ENCODE assay signal across 15 mouse cellular contexts in the genomic region with DNA sequence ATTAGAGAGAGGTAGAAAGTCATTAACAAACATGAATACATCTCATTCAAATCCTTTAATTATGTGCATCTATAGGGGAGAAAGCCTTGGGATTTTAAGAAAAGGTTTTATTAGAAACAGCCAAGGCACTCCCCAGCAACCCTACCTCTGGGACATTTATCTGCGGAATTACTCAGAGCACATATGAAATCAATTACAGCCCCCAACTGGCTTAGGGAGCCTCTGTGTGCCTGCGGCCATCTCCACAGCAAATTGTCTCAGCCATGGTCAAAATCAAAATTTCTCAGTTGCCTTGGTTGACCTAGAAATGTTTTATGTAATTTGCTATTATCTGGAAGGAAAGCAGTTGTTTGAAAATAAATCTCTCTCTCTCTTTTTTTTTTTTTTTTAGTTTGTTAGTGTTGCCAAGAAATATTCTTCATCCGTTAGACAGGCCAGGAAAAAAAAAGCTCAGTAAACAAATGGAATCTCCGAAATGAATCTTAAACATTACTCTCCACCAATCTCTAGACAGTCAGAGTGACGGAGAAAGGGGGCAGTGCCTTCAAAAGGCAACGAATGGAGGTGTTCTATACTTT.
A peak's percentile ranks its signal among the peaks of the same experiment; 100 is the strongest.
DNase-seq lines count a peak whose midpoint lies in the region; ATAC-seq lines count a peak whose summit lies in the region.
"Had no signal": no experiment of that assay in that cellular context is flagged by ENCODE, and none has a peak within 500 bp of the region (broad histone marks: within the 10 kb centered on the region; RNA-seq: fewer than 3 reads in every experiment).

No protein-coding gene starts in this region.

- no peak for ATAC-seq in kidney, embryonic 15.5 days (replicated peaks; ENCODE audit: low FRiP score)
- no peak for ATAC-seq in limb, embryonic 11.5 days (ENCODE audit: insufficient number of reproducible peaks, low FRiP score, low TSS enrichment, low read depth)
- ATAC-seq: forebrain, postnatal 0 days had no signal

- DNase-seq in cerebellum, adult 9-10 months: peak; percentile 3
- no peak for DNase-seq in cerebellum, postnatal 10 days
- DNase-seq in kidney, adult 18-20 months: no peak
- peak; percentile 66 for DNase-seq in embryo, embryonic 10.5 days (ENCODE audit: low spot score)
- no peak for DNase-seq in limb, embryonic 11.5 days (ENCODE audit: low spot score)
- DNase-seq in Muller cell, postnatal 12 days (ENCODE audit: inconsistent ontology term): no peak
- DNase-seq in ovary, adult 18-20 months (ENCODE audit: low spot score): no peak
- DNase-seq: forebrain, postnatal 0 days; heart, postnatal 4 days; kidney, adult 8-10 months; lung, postnatal 4 days; thymus, adult 2 months had no signal

- no peak overlapping the region for H3K4me3 ChIP-seq in kidney, embryonic 15.5 days (replicated peaks)
- no peak overlapping the region for H3K4me3 ChIP-seq in limb, embryonic 11.5 days (ENCODE audit: low read depth, low read length)
- H3K4me3 ChIP-seq: neural tube, embryonic 15.5 days had no signal

- 56% methylated on average over 6 of the region's 6 CpGs for WGBS in kidney, embryonic 15.5 days
- WGBS in limb, embryonic 11.5 days: 27% methylated on average over 6 of the region's 6 CpGs

- no peaks in the 10 kb centered on the region for H3K27me3 ChIP-seq in kidney, embryonic 15.5 days
- no peaks in the 10 kb centered on the region for H3K27me3 ChIP-seq in limb, embryonic 11.5 days (ENCODE audit: control insufficient read depth, insufficient read depth, low read length)
- H3K27me3 ChIP-seq: neural tube, embryonic 15.5 days had no signal

- H3K4me2 ChIP-seq in kidney, embryonic 15.5 days: no peak overlapping the region
- no peak overlapping the region for H3K4me2 ChIP-seq in limb, embryonic 11.5 days (ENCODE audit: low read depth, severe bottlenecking)
- H3K4me2 ChIP-seq: liver, embryonic 11.5 days; neural tube, embryonic 15.5 days had no signal

- no peak overlapping the region for H3K9ac ChIP-seq in kidney, embryonic 15.5 days
- H3K9ac ChIP-seq in limb, embryonic 11.5 days (ENCODE audit: low read length): no peak overlapping the region
- H3K9ac ChIP-seq: forebrain, postnatal 0 days; neural tube, embryonic 15.5 days had no signal

- H3K27ac ChIP-seq in kidney, embryonic 15.5 days: 0 out of 2 replicates have a peak overlapping the region, but pooled peaks have one; percentile 48
- peak overlapping the region; percentile 53 for H3K27ac ChIP-seq in limb, embryonic 11.5 days (replicated peaks; ENCODE audit: low read depth, low read length)
- H3K27ac ChIP-seq: neural tube, embryonic 15.5 days had no signal

- H3K9me3 ChIP-seq in kidney, embryonic 15.5 days (replicated peaks): no peaks in the 10 kb centered on the region
- no peaks in the 10 kb centered on the region for H3K9me3 ChIP-seq in limb, embryonic 11.5 days (ENCODE audit: control insufficient read depth, low read length)
- H3K9me3 ChIP-seq: neural tube, embryonic 15.5 days had no signal

- peaks cover 10% of the 10 kb centered on the region; the same call in 1 of the 2 replicates for H3K4me1 ChIP-seq in kidney, embryonic 15.5 days
- H3K4me1 ChIP-seq in limb, embryonic 11.5 days (ENCODE audit: control insufficient read depth, insufficient read depth, low read length): peaks cover 23% of the 10 kb centered on the region
- H3K4me1 ChIP-seq: neural tube, embryonic 15.5 days had no signal

- no peaks in the 10 kb centered on the region for H3K36me3 ChIP-seq in kidney, embryonic 15.5 days
- H3K36me3 ChIP-seq in limb, embryonic 11.5 days (ENCODE audit: control insufficient read depth, insufficient read depth, low read length): no peaks in the 10 kb centered on the region
- H3K36me3 ChIP-seq: neural tube, embryonic 15.5 days had no signal

Comparison
In these comparisons a context has a peak if more than half of its experiments do, and no peak if none do; other contexts are left out.
1. DNase-seq: peak in cerebellum, adult 9-10 months (single experiment) and embryo, embryonic 10.5 days (single experiment); none in cerebellum, postnatal 10 days (0 of 2), kidney, adult 18-20 months (single experiment), limb, embryonic 11.5 days (single experiment), Muller cell, postnatal 12 days (single experiment) and ovary, adult 18-20 months (single experiment).